Mouse (Mus musculus) gastrocnemius, adult 18-20 months (tissue): ENCODE data around the gene Rnf207. TPM values are rescaled to one million over a fixed set of nuclear protein-coding genes. Genes with fewer than 3 reads are reported as not detected.

ENCODE experiments used
- DNase-seq: peaks from one replicate; pipeline ENCODE4 v3.0.0; 2021; ENCODE audit warnings: low spot score
- total RNA-seq, 2 experiments: library from RNA; stranded (reverse); gene quantifications; 2 replicates each; pipeline ENCODE4 v1.2.3; 2021

Rnf207 gene
- total RNA-seq, 2 experiments from 2014 or later = not detected

- no peak for DNase-seq
Observed at GRCm38 (mm10) chr4:152295916-152296315, 22.9 kb downstream of the Rnf207 start.

- no peak for DNase-seq
Observed at GRCm38 (mm10) chr4:152294188-152294929, 24.4 kb downstream of the Rnf207 start.

- DNase-seq = no peak
Observed at GRCm38 (mm10) chr4:152292102-152292765, 26.6 kb downstream of the Rnf207 start.

GRCm38 (mm10) chr4:152291562-152291961, 27.2 kb downstream of the Rnf207 start, which contains the start of gene Hes3:
Gene Hes3 (minus strand): TSS chr4:152291662.
- DNase-seq = no peak

GRCm38 (mm10) chr4:152290991-152291390, 27.8 kb downstream of the Rnf207 start:
- DNase-seq = no peak

- no peak for DNase-seq
Observed at GRCm38 (mm10) chr4:152290385-152290784, 28.4 kb downstream of the Rnf207 start.

- no peak for DNase-seq
Observed at GRCm38 (mm10) chr4:152288398-152288945, 30.3 kb downstream of the Rnf207 start.

GRCm38 (mm10) chr4:152287317-152288120, 31.3 kb downstream of the Rnf207 start:
- DNase-seq = no peak

- peak; percentile 52 for DNase-seq
Observed at GRCm38 (mm10) chr4:152286887-152287286, 31.9 kb downstream of the Rnf207 start.

GRCm38 (mm10) chr4:152286183-152286582, 32.6 kb downstream of the Rnf207 start:
- DNase-seq = no peak

GRCm38 (mm10) chr4:152285505-152285904, 33.3 kb downstream of the Rnf207 start:
- peak; percentile 78 for DNase-seq

GRCm38 (mm10) chr4:152283186-152283950, 35.4 kb downstream of the Rnf207 start:
- peak; percentile 81 for DNase-seq

- no peak for DNase-seq
Observed at GRCm38 (mm10) chr4:152282721-152283120, 36.1 kb downstream of the Rnf207 start.

GRCm38 (mm10) chr4:152281601-152282000, 37.2 kb downstream of the Rnf207 start:
- DNase-seq = no peak

- no peak for DNase-seq
Observed at GRCm38 (mm10) chr4:152278986-152279385, 39.8 kb downstream of the Rnf207 start.

- DNase-seq = no peak
Observed at GRCm38 (mm10) chr4:152277916-152278315, 40.9 kb downstream of the Rnf207 start.

GRCm38 (mm10) chr4:152276389-152277347, 42.1 kb downstream of the Rnf207 start:
- no peak for DNase-seq

GRCm38 (mm10) chr4:152274681-152275131, 44.1 kb downstream of the Rnf207 start:
- peak; percentile 46 for DNase-seq

GRCm38 (mm10) chr4:152273621-152274236, 45.1 kb downstream of the Rnf207 start, which contains the start of gene Gpr153:
Gene Gpr153 (plus strand): TSS chr4:152274232.
- DNase-seq = peak; percentile 45
